Mouse (Mus musculus): Measurements from ENCODE around the gene Sntg2. TPM values are rescaled to one million over a fixed set of nuclear protein-coding genes. Genes with fewer than 3 reads are reported as not detected.

Sntg2 gene
- total and polyA plus RNA-seq, 2 experiments from 2014 or later, result 4.1 to 5.3 TPM

DNA sequence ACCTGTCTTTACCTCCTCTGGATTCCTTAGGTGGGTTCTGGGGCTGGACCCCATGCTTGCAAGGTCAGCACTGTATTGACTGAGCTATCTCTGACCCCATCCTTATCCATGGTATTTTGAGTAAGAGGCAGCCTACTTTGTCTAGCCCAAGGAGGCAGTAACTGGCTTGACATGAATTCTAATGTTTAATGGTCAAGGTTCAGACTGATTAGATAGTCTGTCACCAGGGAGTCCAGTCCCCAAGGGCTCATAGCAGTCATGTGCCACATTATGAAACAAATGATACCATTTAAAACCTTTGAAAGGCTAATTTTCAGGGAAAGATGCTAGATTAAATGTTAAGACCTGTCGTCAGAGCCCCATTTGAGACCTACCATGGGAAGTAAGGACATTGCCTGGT lies 174.9 kb downstream of the Sntg2 start:
- H3K9ac ChIP-seq (replicated peaks; ENCODE audit: low read length), result no peak overlapping the region
- no peak overlapping the region for H3K4me3 ChIP-seq (ENCODE audit: low read length)
- H3K4me1 ChIP-seq (ENCODE audit: insufficient read depth, low read length), result no peaks in the 10 kb centered on the region
- no peaks in the 10 kb centered on the region for H3K9me3 ChIP-seq (ENCODE audit: low read length)
- no peak overlapping the region for H3K27ac ChIP-seq
- no peaks in the 10 kb centered on the region for H3K27me3 ChIP-seq (ENCODE audit: insufficient read depth, low read length)
- no peak for ATAC-seq
- no peaks in the 10 kb centered on the region for H3K36me3 ChIP-seq (ENCODE audit: insufficient read depth, low read length)
- TF ChIP-seq CTCF (IDR thresholded peaks at IDR 0.05; ENCODE audit: low read depth), result no peak
- H3K4me2 ChIP-seq (ENCODE audit: low read depth, low read length), result no peak overlapping the region
- WGBS, result 69% methylated on average over 1 of the region's 1 CpGs
- no peak for DNase-seq (ENCODE audit: low spot score)

DNA sequence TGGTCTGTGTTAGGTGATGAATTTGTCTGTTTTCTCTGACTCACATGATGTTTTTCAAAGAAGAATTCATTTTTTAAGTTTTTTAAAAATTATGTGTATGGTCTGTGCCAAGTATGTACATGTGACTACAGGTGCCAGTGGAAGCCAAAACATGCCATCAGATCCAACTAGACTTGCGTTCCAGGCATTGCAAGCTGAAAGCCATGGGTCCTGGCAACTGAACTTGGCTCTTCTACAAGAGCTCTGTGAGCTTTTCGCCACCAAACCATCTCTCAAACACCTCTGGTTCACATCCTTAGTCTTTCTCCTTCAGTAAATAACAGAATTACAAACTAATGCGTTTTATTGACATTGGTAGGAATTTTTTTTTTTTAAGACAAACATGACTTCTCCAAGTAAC lies 191.5 kb downstream of the Sntg2 start:
- ATAC-seq (no peak), DNase-seq (ENCODE audit: low spot score) (no peak)
- H3K27me3 ChIP-seq (ENCODE audit: insufficient read depth, low read length), result no peaks in the 10 kb centered on the region
- H3K36me3 ChIP-seq (ENCODE audit: insufficient read depth, low read length), result no peaks in the 10 kb centered on the region
- no peak overlapping the region for H3K9ac ChIP-seq (replicated peaks; ENCODE audit: low read length)
- no peaks in the 10 kb centered on the region for H3K9me3 ChIP-seq (ENCODE audit: low read length)
- H3K4me1 ChIP-seq (ENCODE audit: insufficient read depth, low read length), result no peaks in the 10 kb centered on the region
- no peak for TF ChIP-seq CTCF (IDR thresholded peaks at IDR 0.05; ENCODE audit: low read depth)
- no peak overlapping the region for H3K27ac ChIP-seq
- no peak overlapping the region for H3K4me3 ChIP-seq (ENCODE audit: low read length)
- 83% methylated on average over 3 of the region's 3 CpGs for WGBS
- H3K4me2 ChIP-seq (ENCODE audit: low read depth, low read length), result no peak overlapping the region

DNA sequence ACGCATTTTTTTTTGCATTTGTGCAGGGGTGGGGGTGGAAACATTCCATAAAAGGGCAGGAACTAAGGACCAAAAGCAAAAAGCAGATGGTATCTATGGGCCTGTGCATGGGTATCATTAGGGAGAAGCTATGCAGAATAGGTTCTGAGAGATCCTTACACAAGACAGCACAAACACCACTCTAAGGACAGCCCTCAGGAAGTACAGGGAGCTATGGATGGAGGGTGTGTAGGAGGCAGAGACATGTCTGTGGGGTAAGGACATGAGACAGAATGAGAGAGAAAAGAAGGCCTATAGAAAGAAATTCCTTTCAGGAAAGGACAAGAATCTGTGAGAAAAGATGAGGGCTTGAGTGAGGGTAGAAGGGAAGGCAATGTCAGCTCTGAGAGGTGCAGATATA lies 193.6 kb downstream of the Sntg2 start:
- 92% methylated on average over 1 of the region's 1 CpGs for WGBS
- Histone ChIP-seq H3K4me1 (ENCODE audit: insufficient read depth, low read length) (no peaks in the 10 kb centered on the region), H3K4me3 (ENCODE audit: low read length) (no peak overlapping the region), H3K4me2 (ENCODE audit: low read depth, low read length) (no peak overlapping the region), H3K9me3 (ENCODE audit: low read length) (no peaks in the 10 kb centered on the region), H3K27ac (no peak overlapping the region), H3K27me3 (ENCODE audit: insufficient read depth, low read length) (no peaks in the 10 kb centered on the region), H3K36me3 (ENCODE audit: insufficient read depth, low read length) (no peaks in the 10 kb centered on the region), H3K9ac (replicated peaks; ENCODE audit: low read length) (no peak overlapping the region)
- no peak for TF ChIP-seq CTCF (IDR thresholded peaks at IDR 0.05; ENCODE audit: low read depth)
- no peak for DNase-seq (ENCODE audit: low spot score)
- ATAC-seq, result no peak

DNA sequence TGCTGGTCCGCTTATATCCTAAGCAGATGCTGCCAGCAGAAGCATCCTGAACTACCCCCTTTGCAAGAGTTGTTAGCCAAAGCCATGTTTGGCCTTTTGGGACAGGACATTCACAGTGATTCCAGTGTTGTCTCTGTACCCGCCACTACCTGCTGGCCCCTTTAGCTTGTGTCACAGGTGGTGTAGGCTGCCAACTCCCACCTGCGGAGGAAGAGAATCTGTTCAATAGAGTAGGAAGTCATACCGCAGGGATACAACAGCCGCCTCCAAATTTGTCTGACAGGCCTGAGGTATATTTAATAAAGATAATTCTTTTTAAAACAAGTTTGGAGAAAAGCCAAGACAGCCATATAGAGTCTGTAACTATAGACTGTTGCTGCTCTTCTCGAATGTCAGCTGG lies 195.2 kb downstream of the Sntg2 start:
- H3K27me3 ChIP-seq (ENCODE audit: insufficient read depth, low read length), result no peaks in the 10 kb centered on the region
- no peak overlapping the region for H3K9ac ChIP-seq (replicated peaks; ENCODE audit: low read length)
- H3K36me3 ChIP-seq (ENCODE audit: insufficient read depth, low read length), result no peaks in the 10 kb centered on the region
- no peak for TF ChIP-seq CTCF (IDR thresholded peaks at IDR 0.05; ENCODE audit: low read depth)
- no peak overlapping the region for H3K4me2 ChIP-seq (ENCODE audit: low read depth, low read length)
- WGBS, result 79% methylated on average over 6 of the region's 6 CpGs
- H3K4me3 ChIP-seq (ENCODE audit: low read length), result no peak overlapping the region
- no peak for DNase-seq (ENCODE audit: low spot score)
- no peak for ATAC-seq
- H3K4me1 ChIP-seq (ENCODE audit: insufficient read depth, low read length), result no peaks in the 10 kb centered on the region
- no peak overlapping the region for H3K27ac ChIP-seq
- H3K9me3 ChIP-seq (ENCODE audit: low read length), result no peaks in the 10 kb centered on the region

DNA sequence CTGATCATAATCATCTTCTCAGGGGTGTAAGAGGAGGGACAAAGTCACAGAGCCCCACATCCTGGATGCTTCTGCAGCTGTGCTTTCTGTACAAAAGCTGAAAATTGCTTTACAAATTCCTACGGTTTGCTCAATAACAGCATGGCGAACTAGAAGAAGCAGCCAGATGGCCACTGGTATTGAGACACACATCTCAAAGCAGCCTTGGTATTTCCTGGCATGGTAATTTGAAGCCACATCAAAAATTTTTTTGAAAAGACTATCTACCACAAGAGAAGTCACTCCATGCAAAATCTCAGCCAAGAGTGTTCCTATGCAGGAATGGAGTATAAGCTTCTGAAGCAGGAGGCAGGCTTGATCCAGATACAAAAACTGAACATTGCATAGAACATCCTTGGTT lies 195.6 kb downstream of the Sntg2 start:
- no peak for TF ChIP-seq CTCF (IDR thresholded peaks at IDR 0.05; ENCODE audit: low read depth)
- H3K4me2 ChIP-seq (ENCODE audit: low read depth, low read length), result no peak overlapping the region
- ATAC-seq (no peak), DNase-seq (ENCODE audit: low spot score) (no peak)
- H3K4me3 ChIP-seq (ENCODE audit: low read length), result no peak overlapping the region
- no peak overlapping the region for H3K9ac ChIP-seq (replicated peaks; ENCODE audit: low read length)
- H3K36me3 ChIP-seq (ENCODE audit: insufficient read depth, low read length), result no peaks in the 10 kb centered on the region
- H3K4me1 ChIP-seq (ENCODE audit: insufficient read depth, low read length), result no peaks in the 10 kb centered on the region
- no peak overlapping the region for H3K27ac ChIP-seq
- WGBS, result 87% methylated on average over 2 of the region's 2 CpGs
- H3K27me3 ChIP-seq (ENCODE audit: insufficient read depth, low read length), result no peaks in the 10 kb centered on the region
- no peaks in the 10 kb centered on the region for H3K9me3 ChIP-seq (ENCODE audit: low read length)

DNA sequence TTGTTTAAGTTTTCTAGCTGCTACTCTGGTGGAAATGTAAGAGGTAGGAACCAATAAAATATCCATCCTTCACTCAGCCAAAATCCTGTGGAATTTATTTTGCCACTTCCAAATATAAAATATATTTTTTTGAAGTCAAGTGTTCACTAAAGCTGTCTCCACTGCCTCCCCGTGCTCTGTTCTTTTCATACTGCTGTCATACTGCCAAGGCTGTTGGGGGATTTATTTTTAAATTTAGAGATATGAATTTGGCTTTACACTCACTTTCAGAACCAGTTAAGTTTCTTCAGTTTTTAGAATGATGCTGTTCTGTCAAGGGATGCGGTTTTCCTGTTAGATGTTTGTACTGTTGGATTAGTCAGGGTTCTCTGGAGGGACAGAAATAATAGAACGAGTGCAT lies 204.7 kb downstream of the Sntg2 start:
- Histone ChIP-seq H3K27me3 (ENCODE audit: insufficient read depth, low read length) (no peaks in the 10 kb centered on the region), H3K4me3 (ENCODE audit: low read length) (no peak overlapping the region), H3K9me3 (ENCODE audit: low read length) (no peaks in the 10 kb centered on the region), H3K4me2 (ENCODE audit: low read depth, low read length) (no peak overlapping the region), H3K9ac (replicated peaks; ENCODE audit: low read length) (no peak overlapping the region), H3K36me3 (ENCODE audit: insufficient read depth, low read length) (no peaks in the 10 kb centered on the region), H3K4me1 (ENCODE audit: insufficient read depth, low read length) (no peaks in the 10 kb centered on the region), H3K27ac (no peak overlapping the region)
- ATAC-seq (no peak), DNase-seq (ENCODE audit: low spot score) (no peak)
- WGBS, result 70% methylated on average over 3 of the region's 3 CpGs
- TF ChIP-seq CTCF (IDR thresholded peaks at IDR 0.05; ENCODE audit: low read depth), result no peak

DNA sequence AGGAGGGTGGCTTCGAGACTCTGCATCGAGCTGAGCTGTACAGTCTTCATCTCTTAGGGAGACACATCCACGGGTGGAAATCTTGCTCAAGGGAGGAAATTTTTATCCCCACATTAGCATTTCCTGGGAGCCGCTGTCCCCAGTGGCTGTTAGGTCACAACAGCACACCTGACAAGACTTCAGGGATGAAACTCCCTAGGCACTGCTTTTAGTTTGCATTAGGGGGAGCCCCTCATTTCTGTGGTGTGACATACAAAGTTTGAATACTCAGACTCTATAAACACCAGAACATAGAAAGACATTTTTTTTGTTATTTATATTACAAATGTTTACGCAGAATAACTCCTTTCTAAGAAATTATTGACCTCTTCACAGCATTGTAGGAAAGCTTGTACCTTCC lies 208.6 kb downstream of the Sntg2 start:
- Histone ChIP-seq H3K4me1 (ENCODE audit: insufficient read depth, low read length) (no peaks in the 10 kb centered on the region), H3K9ac (replicated peaks; ENCODE audit: low read length) (no peak overlapping the region), H3K27me3 (ENCODE audit: insufficient read depth, low read length) (no peaks in the 10 kb centered on the region), H3K4me2 (ENCODE audit: low read depth, low read length) (no peak overlapping the region), H3K27ac (no peak overlapping the region), H3K4me3 (ENCODE audit: low read length) (no peak overlapping the region), H3K36me3 (ENCODE audit: insufficient read depth, low read length) (no peaks in the 10 kb centered on the region), H3K9me3 (ENCODE audit: low read length) (no peaks in the 10 kb centered on the region)
- ATAC-seq (no peak), DNase-seq (ENCODE audit: low spot score) (no peak)
- 81% methylated on average over 5 of the region's 5 CpGs for WGBS
- TF ChIP-seq CTCF (IDR thresholded peaks at IDR 0.05; ENCODE audit: low read depth), result no peak

Measured in hindbrain, postnatal 0 days (tissue).